Mouse (Mus musculus) intestine, embryonic 14.5 days (tissue): ENCODE data around the gene Fam114a1. TPM values are rescaled to one million over a fixed set of nuclear protein-coding genes. Genes with fewer than 3 reads are reported as not detected.

Experiments
- ATAC-seq: fragments of 200-750 bp; cut with Nextera tagmentation; replicated peaks from 2 replicates; pipeline ENCODE4 v1.8.0; 2017; ENCODE audit warnings: low read depth, moderate number of reproducible peaks, moderate TSS enrichment, moderate library complexity; ENCODE audit not compliant: low FRiP score, low TSS enrichment
- DNase-seq: peaks from one replicate; pipeline ENCODE4 v3.0.0-alpha.2; 2018; ENCODE audit warnings: low spot score
- H3K27ac ChIP-seq: fragments of 300-500 bp; sonication (generic); 2 replicates; pipeline ENCODE4 v1.5.1; 2014; ENCODE audit warnings: low read depth, mild to moderate bottlenecking, control low read depth
- H3K27me3 ChIP-seq: fragments of 300-500 bp; sonication (generic); replicated peaks from 2 replicates; pipeline ENCODE4 v1.6.1; 2014; ENCODE audit warnings: low read length, control low read depth; ENCODE audit not compliant: control insufficient read depth, insufficient read depth
- H3K36me3 ChIP-seq: fragments of 300-500 bp; sonication (generic); 2 replicates; pipeline ENCODE4 v1.6.1; 2014; ENCODE audit warnings: low read length, control low read depth; ENCODE audit not compliant: control insufficient read depth, insufficient read depth
- H3K4me1 ChIP-seq: fragments of 300-500 bp; sonication (generic); replicated peaks from 2 replicates; pipeline ENCODE4 v1.6.1; 2014; ENCODE audit warnings: low read length, control low read depth, mixed read lengths; ENCODE audit not compliant: control insufficient read depth, insufficient read depth
- H3K4me2 ChIP-seq: fragments of 300-500 bp; sonication (generic); 2 replicates; pipeline ENCODE4 v1.6.1; 2014; ENCODE audit warnings: low read length
- H3K4me3 ChIP-seq: fragments of 300-500 bp; sonication (generic); 2 replicates; pipeline ENCODE4 v1.5.1; 2014; ENCODE audit warnings: low read depth, low read length, control low read depth, mixed read lengths
- H3K9ac ChIP-seq: fragments of 300-500 bp; sonication (generic); 2 replicates; pipeline ENCODE4 v1.6.1; 2014; ENCODE audit warnings: mild to moderate bottlenecking, low read length
- H3K9me3 ChIP-seq: fragments of 300-500 bp; sonication (generic); 2 replicates; pipeline ENCODE4 v1.6.1; 2016; ENCODE audit warnings: low read length, control low read depth; ENCODE audit not compliant: control insufficient read depth
- WGBS: fragments of 180-500 bp; shearing (Covaris S2); extraction: QIAGEN DNeasy Blood & Tissue Kit; methylation state at CpG from one replicate; pipeline ENCODE4 v1.1.7; 2014; 5-methylcytosine and 5-hydroxymethylcytosine counted together
- polyA plus RNA-seq: library from polyadenylated mRNA; unstranded; fragments of >200 nt; fragmentation: Nextera tagmentation; extraction: Ambion mirVana; gene quantifications from 2 replicates; pipeline ENCODE4 v1.2.1, GENCODE M21; 2014

Gene Fam114a1
- polyA plus RNA-seq, 1 experiment from 2014 or later = 32.4 TPM

- Histone ChIP-seq H3K4me2 (no peak overlapping the region), H3K36me3 (peaks cover 20% of the 10 kb centered on the region), H3K9me3 (no peaks in the 10 kb centered on the region), H3K27ac (no peak overlapping the region), H3K27me3 (no peaks in the 10 kb centered on the region), H3K4me3 (no peak overlapping the region), H3K4me1 (no peaks in the 10 kb centered on the region), H3K9ac (no peak overlapping the region)
- 67% methylated on average over 8 of the region's 8 CpGs for WGBS
- DNase-seq = no peak
- ATAC-seq = no peak
Observed at GRCm38 (mm10) chr5:64992540-64992939, 22.7 kb downstream of the Fam114a1 start.

- DNase-seq (no peak), ATAC-seq (no peak)
- Histone ChIP-seq H3K4me2 (no peak overlapping the region), H3K4me3 (no peak overlapping the region), H3K36me3 (peaks cover 25% of the 10 kb centered on the region), H3K9ac (no peak overlapping the region), H3K4me1 (no peaks in the 10 kb centered on the region), H3K27me3 (no peaks in the 10 kb centered on the region), H3K9me3 (no peaks in the 10 kb centered on the region), H3K27ac (no peak overlapping the region)
- 98% methylated on average over 2 of the region's 2 CpGs for WGBS
Observed at GRCm38 (mm10) chr5:64995408-64995807, 25.5 kb downstream of the Fam114a1 start.

- Histone ChIP-seq H3K27ac (no peak overlapping the region), H3K27me3 (no peaks in the 10 kb centered on the region), H3K4me1 (no peaks in the 10 kb centered on the region), H3K4me2 (no peak overlapping the region), H3K9ac (no peak overlapping the region), H3K4me3 (no peak overlapping the region), H3K36me3 (peaks cover 11% of the 10 kb centered on the region; the same call in 1 of the 2 replicates), H3K9me3 (no peaks in the 10 kb centered on the region)
- ATAC-seq (no peak), DNase-seq (no peak)
- 67% methylated on average over 10 of the region's 10 CpGs for WGBS
Observed at GRCm38 (mm10) chr5:65002940-65003824, 33.3 kb downstream of the Fam114a1 start.

GRCm38 (mm10) chr5:65003946-65004535 lies 34.2 kb downstream of the Fam114a1 start:
- H3K4me2 ChIP-seq = no peak overlapping the region
- WGBS = 67% methylated on average over 7 of the region's 7 CpGs
- H3K4me3 ChIP-seq = no peak overlapping the region
- no peaks in the 10 kb centered on the region for H3K27me3 ChIP-seq
- H3K4me1 ChIP-seq = no peaks in the 10 kb centered on the region
- H3K36me3 ChIP-seq = peaks cover 15% of the 10 kb centered on the region; the same call in 1 of the 2 replicates
- DNase-seq = no peak
- H3K9me3 ChIP-seq = no peaks in the 10 kb centered on the region
- H3K27ac ChIP-seq = no peak overlapping the region
- no peak for ATAC-seq
- no peak overlapping the region for H3K9ac ChIP-seq

GRCm38 (mm10) chr5:65005251-65005650 lies 35.4 kb downstream of the Fam114a1 start:
- Histone ChIP-seq H3K4me1 (no peaks in the 10 kb centered on the region), H3K27me3 (no peaks in the 10 kb centered on the region), H3K4me2 (no peak overlapping the region), H3K4me3 (no peak overlapping the region), H3K9me3 (no peaks in the 10 kb centered on the region), H3K9ac (no peak overlapping the region), H3K27ac (no peak overlapping the region), H3K36me3 (peaks cover 27% of the 10 kb centered on the region)
- ATAC-seq (no peak), DNase-seq (no peak)
- WGBS = 93% methylated on average over 4 of the region's 4 CpGs

GRCm38 (mm10) chr5:65006011-65006491 lies 36.2 kb downstream of the Fam114a1 start:
- Histone ChIP-seq H3K36me3 (peaks cover 33% of the 10 kb centered on the region), H3K27me3 (no peaks in the 10 kb centered on the region), H3K27ac (no peak overlapping the region), H3K4me2 (no peak overlapping the region), H3K9ac (no peak overlapping the region), H3K4me1 (no peaks in the 10 kb centered on the region), H3K9me3 (no peaks in the 10 kb centered on the region), H3K4me3 (no peak overlapping the region)
- ATAC-seq = no peak
- DNase-seq = no peak
- 25% methylated on average over 4 of the region's 4 CpGs for WGBS

GRCm38 (mm10) chr5:65011901-65012573 lies 42.2 kb downstream of the Fam114a1 start:
- Histone ChIP-seq H3K4me2 (no peak overlapping the region), H3K4me1 (no peaks in the 10 kb centered on the region), H3K4me3 (no peak overlapping the region), H3K9ac (no peak overlapping the region), H3K27me3 (no peaks in the 10 kb centered on the region), H3K9me3 (no peaks in the 10 kb centered on the region), H3K36me3 (peaks cover 32% of the 10 kb centered on the region), H3K27ac (no peak overlapping the region)
- 48% methylated on average over 7 of the region's 7 CpGs for WGBS
- ATAC-seq = no peak
- DNase-seq = no peak

- 77% methylated on average over 3 of the region's 3 CpGs for WGBS
- H3K4me1 ChIP-seq = no peaks in the 10 kb centered on the region
- H3K36me3 ChIP-seq = peaks cover 17% of the 10 kb centered on the region
- no peaks in the 10 kb centered on the region for H3K27me3 ChIP-seq
- ATAC-seq (no peak), DNase-seq (no peak)
- H3K4me3 ChIP-seq = no peak overlapping the region
- no peak overlapping the region for H3K9ac ChIP-seq
- no peak overlapping the region for H3K4me2 ChIP-seq
- no peak overlapping the region for H3K27ac ChIP-seq
- H3K9me3 ChIP-seq = no peaks in the 10 kb centered on the region
Observed at GRCm38 (mm10) chr5:65015508-65015907, 45.6 kb downstream of the Fam114a1 start.
